Mouse (Mus musculus) lung, postnatal 14 days (tissue): ENCODE data around the gene Zfand2a.

Experiments
- DNase-seq: peaks from one replicate; pipeline ENCODE4 v3.0.0; 2021

Zfand2a gene

GRCm38 (mm10) chr5:139466373-139466772, 18.0 kb downstream of the Zfand2a start:
- DNase-seq = no peak

DNA sequence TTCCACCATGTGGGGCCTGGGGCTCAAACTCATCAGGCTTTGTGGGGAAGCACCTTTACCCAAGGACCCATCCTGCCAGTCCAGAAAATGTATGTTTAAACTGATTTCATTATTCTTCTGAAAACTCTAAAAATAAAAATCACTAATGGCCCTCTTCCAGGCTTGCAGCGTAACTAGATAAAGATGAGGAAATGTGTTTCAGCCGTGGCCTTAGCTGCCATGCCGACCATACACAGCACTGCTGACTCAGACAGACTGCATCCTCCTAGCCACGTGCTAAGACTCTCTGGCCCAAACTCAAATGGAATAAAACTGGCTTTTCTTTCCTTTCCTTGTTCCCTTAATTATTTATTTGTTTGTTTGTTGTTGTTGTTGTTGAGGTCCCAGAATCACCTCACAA, 19.5 kb downstream of the Zfand2a start:
- no peak for DNase-seq

DNA sequence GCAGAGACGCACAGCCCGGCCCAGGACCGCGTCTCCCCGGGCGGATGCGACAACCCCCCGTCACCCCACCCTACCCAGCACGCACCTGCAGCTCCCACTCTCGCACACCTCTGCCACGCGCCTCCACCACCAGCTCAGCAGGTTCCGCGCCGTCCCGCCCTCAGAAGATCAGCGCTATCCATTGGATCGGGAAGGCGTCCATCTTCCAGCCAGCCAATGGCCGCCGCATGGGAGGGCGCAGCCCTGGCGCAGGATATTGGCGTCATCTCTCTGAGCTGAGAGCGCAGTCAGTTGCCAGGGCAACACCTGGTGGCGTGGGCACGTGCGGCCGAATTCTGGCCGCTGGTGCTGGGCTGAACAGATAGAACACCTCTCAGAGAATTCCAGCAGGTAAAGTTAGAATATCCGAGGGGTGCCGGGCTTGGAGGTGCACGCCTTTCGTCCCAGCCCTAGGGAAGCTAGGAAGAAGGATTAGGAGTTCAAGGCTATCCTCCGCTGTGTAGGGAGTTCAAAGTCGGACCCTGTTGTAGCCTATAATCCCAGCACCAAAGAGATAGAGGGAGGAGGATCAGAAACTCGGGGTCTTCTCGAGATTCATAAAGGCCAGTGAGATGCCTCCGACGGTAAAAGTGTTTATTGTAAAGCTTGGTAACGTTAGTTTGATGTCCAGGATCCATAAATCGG, 23.8 kb downstream of the Zfand2a start, which contains the start of gene 3110082I17Rik:
Gene 3110082I17Rik, minus strand, starts transcription at position 144 of the 684 bp plus-strand sequence.
- peak; percentile 99 for DNase-seq

GRCm38 (mm10) chr5:139459938-139460337, 24.4 kb downstream of the Zfand2a start:
- no peak for DNase-seq

GRCm38 (mm10) chr5:139457241-139457640, 27.1 kb downstream of the Zfand2a start:
- peak; percentile 34 for DNase-seq

DNA sequence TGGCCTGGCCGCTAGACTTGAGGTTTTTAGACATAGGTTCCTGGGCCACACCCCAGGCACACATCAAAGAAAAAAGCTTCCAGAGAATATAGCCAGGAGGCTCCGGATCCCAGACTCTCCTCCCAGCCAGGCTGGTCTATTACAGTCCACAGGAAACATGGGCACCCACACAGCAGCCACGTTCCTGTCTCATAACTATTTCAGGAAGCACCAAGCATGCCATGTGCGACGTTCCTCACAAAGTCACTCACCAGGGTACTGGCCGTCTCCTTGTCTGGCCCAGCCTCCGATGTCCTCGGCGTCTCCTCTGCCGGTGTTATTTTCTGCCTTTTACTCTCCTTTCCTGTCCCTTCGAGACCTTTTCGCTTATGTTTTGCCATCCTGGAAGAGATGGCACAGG, 29.2 kb downstream of the Zfand2a start:
- no peak for DNase-seq

DNA sequence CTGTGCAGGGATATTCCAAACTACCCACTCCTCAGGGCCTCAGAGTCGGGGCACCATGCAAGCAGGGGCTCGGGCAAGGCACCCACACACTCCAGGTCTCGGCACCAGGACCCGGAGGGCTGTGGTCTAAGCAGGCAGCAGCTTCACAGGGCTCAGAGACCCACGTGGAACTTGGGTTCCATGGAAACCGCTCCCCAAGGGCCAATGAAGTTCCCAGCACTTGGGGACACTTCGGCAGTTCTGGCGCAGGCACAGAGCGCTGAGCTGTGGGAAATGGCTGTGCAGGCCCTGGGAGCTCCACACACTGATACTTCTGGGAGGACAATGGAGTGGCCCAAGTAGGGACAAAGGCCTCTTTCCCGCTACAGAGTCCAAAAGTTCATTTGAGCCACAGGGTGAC, 31.3 kb downstream of the Zfand2a start:
- DNase-seq = no peak

- no peak for DNase-seq
Measured at GRCm38 (mm10) chr5:139449926-139450325, 34.4 kb downstream of the Zfand2a start.

DNA sequence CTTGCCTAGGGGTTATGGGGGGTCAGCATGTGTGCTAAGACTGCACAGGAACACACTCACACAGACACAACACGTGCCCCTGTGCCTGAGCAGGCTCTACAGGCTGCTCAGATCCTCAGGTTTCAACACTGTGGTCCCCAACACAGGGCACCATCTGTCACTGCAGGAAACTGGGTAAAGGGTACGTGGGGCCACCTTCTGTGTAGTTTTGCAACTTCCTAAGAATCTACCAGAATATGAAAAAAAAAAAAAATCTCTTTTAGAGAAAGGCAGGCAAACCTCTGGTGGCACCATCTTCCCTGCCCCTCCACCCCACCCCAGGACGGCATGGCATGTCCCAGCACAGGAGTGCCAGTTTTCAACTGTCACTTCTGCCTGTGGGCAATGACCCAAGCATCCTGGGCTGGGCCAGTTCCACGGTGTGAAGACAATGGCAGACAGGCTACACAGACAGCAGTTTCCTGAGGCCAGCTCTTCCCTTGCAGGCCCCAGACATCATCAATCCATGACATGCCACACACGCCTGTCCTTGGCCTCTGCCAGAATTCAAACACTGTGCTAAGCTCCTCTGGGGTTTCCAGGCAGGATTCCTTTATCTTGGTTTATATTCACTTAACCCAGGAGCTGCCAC, 35.1 kb downstream of the Zfand2a start:
- peak; percentile 61 for DNase-seq

GRCm38 (mm10) chr5:139448025-139448424, 36.3 kb downstream of the Zfand2a start:
- DNase-seq = no peak

DNA sequence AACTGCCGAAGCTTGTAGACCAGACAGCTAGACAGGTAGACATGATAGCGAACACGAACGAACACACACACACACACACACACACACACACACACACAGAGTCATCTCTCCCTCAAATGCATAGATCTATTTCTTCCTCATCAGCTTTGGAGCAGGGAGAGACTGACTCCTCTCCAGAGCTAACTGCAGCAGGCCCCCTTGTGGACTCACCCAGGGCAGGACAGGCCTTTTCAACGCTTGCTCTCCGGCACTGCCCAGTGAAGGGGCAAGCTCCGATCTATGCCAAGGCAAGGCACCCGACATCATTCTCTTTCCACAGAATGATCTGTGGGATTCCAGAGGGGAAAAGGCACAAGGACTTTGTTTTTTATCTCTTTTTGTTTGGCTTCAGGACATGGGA, 39.1 kb downstream of the Zfand2a start:
- DNase-seq = peak; percentile 33

GRCm38 (mm10) chr5:139442962-139443361, 41.4 kb downstream of the Zfand2a start:
- DNase-seq = no peak

GRCm38 (mm10) chr5:139442428-139442827, 41.9 kb downstream of the Zfand2a start:
- no peak for DNase-seq

DNA sequence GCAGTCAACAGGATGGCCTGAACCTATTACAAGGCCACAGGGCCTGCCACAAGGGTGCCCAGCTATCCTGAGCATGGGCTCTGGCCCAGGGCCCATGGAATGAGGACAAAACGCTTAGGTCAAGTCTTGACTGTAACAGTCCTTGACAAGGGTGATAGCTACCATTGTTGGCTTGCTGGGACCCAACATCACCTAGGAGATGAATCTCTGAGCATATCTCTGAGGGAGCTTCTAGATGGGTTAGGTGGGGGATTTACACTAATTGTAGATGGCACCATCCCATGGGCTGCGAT, 42.7 kb downstream of the Zfand2a start:
- DNase-seq = no peak

- DNase-seq = no peak
Measured at GRCm38 (mm10) chr5:139440926-139441725, 43.2 kb downstream of the Zfand2a start.

GRCm38 (mm10) chr5:139440451-139440850, 43.9 kb downstream of the Zfand2a start:
- no peak for DNase-seq

DNA sequence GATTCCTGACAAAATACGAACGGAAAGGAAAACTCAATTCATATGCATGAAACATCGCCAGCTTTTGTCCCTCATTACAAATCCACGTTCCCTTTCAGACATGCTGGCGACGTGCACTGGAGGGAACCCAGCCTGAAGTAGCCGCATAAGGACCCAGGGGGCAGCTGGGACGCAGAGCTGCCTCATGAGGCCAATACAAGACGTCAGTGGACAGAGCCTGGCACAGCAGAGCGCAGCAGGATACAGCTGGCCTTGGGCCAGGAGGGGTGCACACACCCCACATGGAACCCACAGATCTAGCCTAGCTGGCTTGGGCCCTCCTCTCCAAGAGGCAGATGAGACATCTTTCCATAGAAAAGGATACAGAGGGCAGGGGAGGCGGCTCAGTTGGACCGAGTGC, 45.9 kb downstream of the Zfand2a start:
- no peak for DNase-seq

DNA sequence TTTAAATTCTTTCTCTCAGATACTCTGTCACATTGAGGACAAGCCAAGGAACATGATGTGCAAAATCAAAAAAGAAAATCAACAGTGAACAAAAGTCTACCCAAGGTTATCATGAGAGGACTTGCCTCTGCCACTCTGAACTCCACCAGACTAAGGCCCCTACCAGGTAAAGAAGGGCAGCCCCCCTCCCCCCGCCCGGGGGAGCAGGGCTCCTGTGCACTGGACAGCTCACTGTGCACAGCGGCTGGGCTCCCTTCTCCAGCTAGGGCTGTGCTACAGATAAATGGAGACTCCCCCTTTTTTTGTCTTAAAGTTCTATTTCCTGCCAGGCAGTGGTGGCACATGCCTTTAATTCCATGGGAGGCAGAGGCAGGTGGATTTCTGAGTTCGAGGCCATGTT, 46.6 kb downstream of the Zfand2a start:
- no peak for DNase-seq

- DNase-seq = no peak
Measured at GRCm38 (mm10) chr5:139434940-139435339, 49.4 kb downstream of the Zfand2a start.

DNA sequence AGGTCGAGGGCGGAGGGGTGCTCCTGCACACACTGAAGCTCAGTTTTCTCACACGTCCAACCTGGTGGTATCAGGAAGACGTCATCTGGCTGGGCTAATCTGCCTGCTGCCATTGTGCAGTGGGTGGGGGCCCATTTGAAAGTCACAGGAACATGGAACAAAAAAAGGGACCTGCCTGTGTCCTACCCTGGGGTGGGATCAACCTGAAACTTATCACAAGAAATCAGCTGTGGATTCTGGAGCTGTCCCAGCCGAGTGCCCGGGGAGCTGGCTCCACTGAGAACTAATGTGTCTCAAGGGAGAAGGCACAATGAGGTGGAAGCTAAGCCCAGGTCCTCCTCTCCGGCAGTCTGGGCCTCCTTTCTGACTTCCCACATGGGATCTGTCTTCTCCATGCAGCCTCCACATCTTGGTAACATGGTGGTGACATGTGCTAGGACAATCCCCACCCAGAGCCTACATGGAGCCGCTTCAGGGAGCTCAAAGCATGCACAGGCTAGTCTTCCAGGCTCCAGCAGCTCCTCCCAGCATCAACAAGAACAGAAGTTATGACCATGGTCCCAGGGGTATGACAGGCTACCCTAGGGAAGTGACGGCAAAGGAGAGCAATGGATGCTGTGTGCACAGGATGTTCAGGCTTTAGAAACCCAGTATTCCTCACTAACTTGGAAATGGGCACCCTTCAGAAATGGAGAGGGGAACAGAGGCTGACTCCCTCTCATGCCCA, 50.3 kb downstream of the Zfand2a start:
- no peak for DNase-seq

DNA sequence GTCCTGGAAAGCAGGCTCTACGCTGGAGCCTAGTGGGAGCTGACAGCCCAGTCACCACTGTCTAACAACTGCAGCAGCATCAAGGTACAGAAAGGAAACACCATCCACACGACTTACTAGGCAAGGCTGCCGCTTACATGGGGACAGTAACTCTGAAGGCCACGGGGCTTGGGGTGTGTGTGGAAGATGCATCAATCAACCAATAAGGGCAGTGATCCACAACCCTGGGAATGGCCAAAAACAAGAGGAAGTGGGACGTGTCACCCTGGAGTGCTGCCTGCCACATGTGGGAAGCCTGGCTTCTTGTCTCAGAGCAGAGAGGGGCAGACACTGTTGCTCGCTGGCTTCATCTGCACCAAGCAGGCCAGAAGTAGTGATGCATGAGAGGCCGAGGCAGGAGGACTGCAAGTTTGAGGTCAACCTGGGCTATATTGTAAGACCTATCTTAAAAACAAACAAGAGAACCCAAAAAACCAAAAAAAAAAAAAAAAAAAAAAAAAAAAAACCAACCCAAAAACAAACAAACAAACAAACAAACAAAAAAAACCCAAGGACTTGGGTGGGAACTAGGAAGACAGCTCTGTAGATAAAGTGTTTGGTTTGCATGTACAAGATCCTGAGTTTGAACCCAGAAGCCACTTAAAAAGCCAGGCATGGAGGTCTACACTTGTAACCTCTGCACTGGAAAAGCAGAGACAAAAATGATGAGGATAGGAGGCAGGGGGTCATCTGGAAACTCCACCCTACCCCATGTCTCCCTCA, 51.4 kb downstream of the Zfand2a start:
- no peak for DNase-seq

- DNase-seq = no peak
Measured at GRCm38 (mm10) chr5:139432333-139432732, 52.0 kb downstream of the Zfand2a start.
